Mouse (Mus musculus): ENCODE data around the gene Cltc. TPM values are rescaled to one million over a fixed set of nuclear protein-coding genes. Genes with fewer than 3 reads are reported as not detected.

The Cltc gene
- polyA plus RNA-seq, 1 experiment from 2014 or later: 118 TPM

DNA sequence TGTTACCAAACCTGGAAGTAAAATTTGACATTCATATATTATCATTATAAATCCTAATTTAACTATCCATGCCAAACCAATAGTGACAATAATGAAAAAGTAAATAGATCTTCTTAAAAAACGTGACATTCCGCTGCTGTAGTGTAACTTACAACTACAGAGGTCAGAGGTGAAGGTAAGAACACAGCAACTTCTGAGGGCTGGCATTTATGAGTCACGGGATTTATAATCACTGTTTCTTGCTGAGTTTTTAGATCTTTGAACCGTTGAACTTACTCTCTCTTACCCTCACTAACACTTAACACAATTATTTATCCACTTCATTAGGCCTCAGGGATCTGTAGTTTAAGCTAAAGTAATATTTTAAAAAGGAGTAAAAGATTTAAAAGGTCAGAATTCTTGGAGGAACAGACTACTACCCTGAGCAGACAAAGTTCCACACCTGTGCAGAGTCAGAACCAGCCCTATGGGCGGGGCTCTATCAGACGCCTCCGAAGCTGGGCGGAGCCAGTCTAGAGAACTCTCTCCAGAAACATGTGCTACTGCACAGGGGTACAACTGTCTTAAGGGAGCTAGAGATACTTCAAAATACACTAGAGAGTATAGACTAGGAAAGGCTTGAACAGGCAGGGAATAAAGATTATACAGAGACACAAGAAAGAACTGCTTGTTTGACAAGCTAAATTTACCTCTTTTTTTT, 19.9 kb downstream of the Cltc start:
- Histone ChIP-seq H3K9ac (no peak overlapping the region), H3K4me2 (no peak overlapping the region), H3K27ac (no peak overlapping the region), H3K4me3 (no peak overlapping the region), H3K27me3 (no peaks in the 10 kb centered on the region), H3K36me3 (peaks cover 10% of the 10 kb centered on the region), H3K4me1 (no peaks in the 10 kb centered on the region), H3K9me3 (no peaks in the 10 kb centered on the region)
- WGBS: 62% methylated on average over 8 of the region's 8 CpGs
- ATAC-seq (ENCODE audit: insufficient number of reproducible peaks, low FRiP score, low TSS enrichment, low read depth): no peak

DNA sequence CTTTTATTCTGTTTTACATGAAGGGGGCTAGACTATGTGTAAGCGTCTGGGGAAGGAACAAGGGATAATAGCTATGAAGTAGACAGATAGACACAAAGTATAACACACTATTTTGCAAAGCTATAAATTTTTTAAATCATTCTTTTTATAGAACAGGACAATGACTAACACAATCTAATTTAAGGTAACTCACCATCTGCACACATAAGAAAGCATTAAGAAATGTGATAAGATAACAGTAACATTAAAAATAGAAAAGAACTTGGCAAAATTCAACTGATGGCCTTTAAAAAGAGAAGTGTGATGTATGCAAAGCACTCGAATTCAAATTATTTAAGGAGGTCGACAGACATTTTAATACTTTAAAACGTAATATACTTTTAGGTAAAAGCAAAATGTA, 22.4 kb downstream of the Cltc start:
- H3K36me3 ChIP-seq: peaks cover 30% of the 10 kb centered on the region
- H3K4me2 ChIP-seq: no peak overlapping the region
- WGBS: 86% methylated on average over 4 of the region's 4 CpGs
- no peaks in the 10 kb centered on the region for H3K27me3 ChIP-seq
- no peaks in the 10 kb centered on the region for H3K9me3 ChIP-seq
- no peak overlapping the region for H3K4me3 ChIP-seq
- H3K4me1 ChIP-seq: no peaks in the 10 kb centered on the region
- no peak overlapping the region for H3K9ac ChIP-seq
- no peak overlapping the region for H3K27ac ChIP-seq
- ATAC-seq (ENCODE audit: insufficient number of reproducible peaks, low FRiP score, low TSS enrichment, low read depth): no peak

DNA sequence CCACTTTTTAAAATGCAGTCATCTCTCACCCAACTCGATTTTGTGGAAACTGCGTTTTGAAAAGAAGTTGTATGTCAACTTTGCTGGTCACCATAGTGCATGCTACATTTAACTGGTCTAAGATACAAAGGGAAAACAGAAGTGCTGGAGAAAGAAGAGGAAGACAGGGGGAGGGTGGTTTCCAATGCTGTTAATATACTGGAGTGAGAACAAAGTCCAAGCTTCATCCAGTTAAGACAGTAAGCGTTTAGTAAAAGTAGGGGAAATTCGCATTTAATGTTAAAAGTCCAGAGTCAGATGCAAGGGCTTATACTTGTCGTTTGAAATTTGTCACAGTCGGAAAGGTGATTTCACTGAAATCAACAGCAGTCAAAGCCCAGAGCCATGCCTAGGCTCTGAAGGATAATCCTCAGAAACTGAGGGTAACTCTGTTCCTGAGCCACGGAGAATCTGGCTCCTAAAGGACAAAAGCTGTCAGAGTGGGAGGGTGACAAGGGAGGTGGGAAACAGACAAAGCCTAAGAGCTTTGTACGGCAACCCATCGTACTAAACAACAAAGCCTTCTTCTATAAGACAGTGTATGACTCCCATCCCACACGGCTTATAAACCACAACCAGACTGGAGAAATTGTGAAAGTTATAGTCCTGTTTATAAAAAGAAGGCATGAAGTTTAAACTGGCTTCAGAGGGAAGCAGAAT, 23.0 kb downstream of the Cltc start:
- H3K4me2 ChIP-seq: no peak overlapping the region
- ATAC-seq (ENCODE audit: insufficient number of reproducible peaks, low FRiP score, low TSS enrichment, low read depth): no peak
- WGBS: 76% methylated on average over 10 of the region's 10 CpGs
- no peak overlapping the region for H3K9ac ChIP-seq
- no peaks in the 10 kb centered on the region for H3K27me3 ChIP-seq
- H3K36me3 ChIP-seq: peaks cover 34% of the 10 kb centered on the region
- no peak overlapping the region for H3K4me3 ChIP-seq
- no peaks in the 10 kb centered on the region for H3K4me1 ChIP-seq
- H3K27ac ChIP-seq: no peak overlapping the region
- no peaks in the 10 kb centered on the region for H3K9me3 ChIP-seq

DNA sequence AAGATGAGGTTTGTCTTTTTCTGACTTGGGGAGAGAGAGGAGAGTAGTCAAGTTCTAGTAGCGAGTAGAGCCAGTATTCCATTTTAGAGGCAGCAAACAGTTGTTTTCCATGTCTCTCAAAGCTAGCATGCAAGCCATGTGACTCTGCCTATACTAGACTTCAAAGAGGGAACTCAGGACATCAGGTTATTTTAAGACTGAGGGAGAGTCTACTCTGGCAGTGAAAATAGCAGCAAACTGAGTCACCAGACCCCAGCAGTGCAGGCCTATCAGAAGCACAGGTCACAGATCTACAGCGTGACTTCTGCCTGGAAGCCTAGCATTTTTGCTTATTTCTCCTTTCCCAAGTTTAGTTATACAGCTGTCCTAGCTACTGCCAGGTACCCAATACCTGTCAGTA, 25.9 kb downstream of the Cltc start:
- Histone ChIP-seq H3K4me1 (no peaks in the 10 kb centered on the region), H3K4me2 (no peak overlapping the region), H3K4me3 (no peak overlapping the region), H3K9ac (no peak overlapping the region), H3K27me3 (no peaks in the 10 kb centered on the region), H3K27ac (no peak overlapping the region), H3K36me3 (peaks cover 50% of the 10 kb centered on the region), H3K9me3 (no peaks in the 10 kb centered on the region)
- ATAC-seq (ENCODE audit: insufficient number of reproducible peaks, low FRiP score, low TSS enrichment, low read depth): no peak
- WGBS: 85% methylated on average over 2 of the region's 2 CpGs

DNA sequence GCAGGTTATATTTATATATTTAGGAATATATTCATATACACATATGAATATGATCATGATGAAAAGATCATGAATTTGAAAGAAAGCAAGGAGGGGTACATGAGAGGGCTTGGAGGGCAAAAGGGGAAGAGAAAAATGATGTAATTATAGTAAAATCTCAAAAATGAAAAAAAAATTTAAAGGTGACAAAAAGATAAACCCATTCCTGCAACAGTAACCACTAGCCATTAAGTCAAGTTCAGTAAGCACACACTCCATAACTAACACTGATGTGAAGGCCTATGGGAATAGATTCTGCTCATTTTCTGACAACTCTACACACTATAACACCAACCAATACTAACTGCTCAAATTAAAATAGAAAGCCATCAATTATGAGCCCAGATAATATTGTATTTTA, 31.8 kb downstream of the Cltc start:
- H3K27me3 ChIP-seq: no peaks in the 10 kb centered on the region

DNA sequence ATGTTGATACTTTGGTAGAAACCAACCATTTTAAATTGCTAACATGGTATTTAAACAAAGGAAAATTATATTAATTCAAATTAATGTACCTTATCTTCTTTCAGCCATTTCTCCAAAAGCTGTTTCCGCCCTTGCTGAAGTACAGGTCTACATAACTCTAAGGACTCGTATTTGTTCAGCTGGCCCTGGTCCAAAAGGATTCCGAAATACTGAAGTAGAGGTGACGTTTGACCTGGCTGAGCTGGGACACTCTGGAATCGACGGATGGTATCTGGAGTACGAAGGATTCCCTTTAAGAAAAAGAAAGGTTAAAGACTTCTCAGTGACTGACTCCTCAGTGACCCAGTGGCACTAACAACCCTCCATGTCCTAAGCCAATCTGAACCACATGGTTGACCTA, 32.4 kb downstream of the Cltc start:
- Histone ChIP-seq H3K27ac (no peak overlapping the region), H3K4me2 (no peak overlapping the region), H3K36me3 (peaks cover 60% of the 10 kb centered on the region), H3K9me3 (no peaks in the 10 kb centered on the region), H3K4me3 (no peak overlapping the region), H3K9ac (no peak overlapping the region), H3K27me3 (no peaks in the 10 kb centered on the region), H3K4me1 (no peaks in the 10 kb centered on the region)
- 85% methylated on average over 7 of the region's 7 CpGs for WGBS
- ATAC-seq (ENCODE audit: insufficient number of reproducible peaks, low FRiP score, low TSS enrichment, low read depth): no peak

More for the DNA sequence above, 31.8 kb downstream of the Cltc start:
- H3K9me3 ChIP-seq: no peaks in the 10 kb centered on the region
- H3K4me2 ChIP-seq: no peak overlapping the region
- H3K36me3 ChIP-seq: peaks cover 57% of the 10 kb centered on the region
- H3K4me3 ChIP-seq: no peak overlapping the region
- ATAC-seq (ENCODE audit: insufficient number of reproducible peaks, low FRiP score, low TSS enrichment, low read depth): no peak
- no peak overlapping the region for H3K27ac ChIP-seq
- H3K9ac ChIP-seq: no peak overlapping the region
- no peaks in the 10 kb centered on the region for H3K4me1 ChIP-seq

DNA sequence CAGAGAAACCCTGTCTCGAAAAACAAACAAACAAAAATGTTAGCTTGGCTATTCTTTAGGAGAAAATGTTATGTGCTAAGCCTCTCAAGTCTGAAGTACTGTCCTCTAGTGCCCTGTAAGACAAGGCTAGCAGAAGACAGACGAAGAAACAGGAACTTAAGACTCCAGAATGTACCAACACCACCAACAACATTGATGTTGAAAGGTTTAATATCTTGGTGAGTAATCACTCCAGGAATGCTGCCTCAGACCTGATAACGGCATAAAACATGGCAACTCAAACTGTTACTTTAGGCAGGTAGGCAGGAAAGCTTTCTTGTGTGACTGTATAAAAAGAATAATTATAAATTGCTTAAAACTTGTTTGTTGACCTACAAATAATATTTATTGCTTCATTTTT, 33.4 kb downstream of the Cltc start:
- no peaks in the 10 kb centered on the region for H3K27me3 ChIP-seq
- WGBS: 84% methylated on average over 3 of the region's 3 CpGs
- H3K9ac ChIP-seq: no peak overlapping the region
- H3K9me3 ChIP-seq: no peaks in the 10 kb centered on the region
- no peak overlapping the region for H3K27ac ChIP-seq
- no peak overlapping the region for H3K4me3 ChIP-seq
- ATAC-seq (ENCODE audit: insufficient number of reproducible peaks, low FRiP score, low TSS enrichment, low read depth): no peak
- no peak overlapping the region for H3K4me2 ChIP-seq
- peaks cover 62% of the 10 kb centered on the region for H3K36me3 ChIP-seq
- H3K4me1 ChIP-seq: no peaks in the 10 kb centered on the region

DNA sequence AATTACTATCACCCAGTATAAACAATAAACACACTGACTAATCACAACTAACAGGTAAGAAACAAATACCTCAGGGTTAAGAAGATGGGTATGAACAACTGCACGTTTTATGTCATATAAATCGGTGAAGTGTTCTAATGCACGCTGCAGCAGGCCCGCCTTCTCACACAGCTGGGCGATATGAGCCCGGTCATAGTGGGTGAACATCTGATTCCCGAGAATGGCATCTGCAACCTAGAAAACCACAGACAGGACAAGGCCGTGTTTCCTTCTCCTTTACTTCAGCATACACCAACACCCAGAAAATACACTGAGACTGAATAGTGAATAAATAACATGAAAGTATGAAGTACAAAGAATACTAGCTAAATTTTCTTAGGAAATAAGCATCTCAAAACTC, 38.0 kb downstream of the Cltc start:
- H3K4me1 ChIP-seq: no peaks in the 10 kb centered on the region
- no peak overlapping the region for H3K4me2 ChIP-seq
- no peaks in the 10 kb centered on the region for H3K27me3 ChIP-seq
- H3K36me3 ChIP-seq: peaks cover 67% of the 10 kb centered on the region
- no peak overlapping the region for H3K27ac ChIP-seq
- no peaks in the 10 kb centered on the region for H3K9me3 ChIP-seq
- no peak for ATAC-seq (ENCODE audit: insufficient number of reproducible peaks, low FRiP score, low TSS enrichment, low read depth)
- H3K4me3 ChIP-seq: no peak overlapping the region
- 85% methylated on average over 8 of the region's 8 CpGs for WGBS
- no peak overlapping the region for H3K9ac ChIP-seq

DNA sequence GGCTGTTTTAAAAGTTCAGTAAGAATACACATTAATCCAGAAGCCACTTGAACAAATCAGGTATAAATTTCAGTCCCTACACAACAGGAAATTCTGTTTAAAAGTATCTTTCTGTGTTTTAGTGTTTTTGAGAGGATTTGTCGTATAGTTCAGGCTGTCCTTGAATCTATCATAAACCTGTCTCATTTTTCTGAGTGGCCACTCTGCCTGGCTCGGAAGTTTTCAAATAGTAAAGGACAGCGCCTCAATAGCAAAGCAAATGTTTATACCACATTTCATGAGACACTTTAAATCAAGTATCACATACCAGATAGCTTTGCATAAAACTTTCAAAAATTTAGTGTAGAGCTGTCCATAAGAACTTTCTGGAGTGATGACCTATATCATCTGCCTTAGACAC, 39.0 kb downstream of the Cltc start:
- Histone ChIP-seq H3K4me3 (no peak overlapping the region), H3K27ac (no peak overlapping the region), H3K4me2 (no peak overlapping the region), H3K36me3 (peaks cover 66% of the 10 kb centered on the region), H3K9me3 (no peaks in the 10 kb centered on the region), H3K9ac (no peak overlapping the region), H3K4me1 (no peaks in the 10 kb centered on the region), H3K27me3 (no peaks in the 10 kb centered on the region)
- 91% methylated on average over 3 of the region's 3 CpGs for WGBS
- ATAC-seq (ENCODE audit: insufficient number of reproducible peaks, low FRiP score, low TSS enrichment, low read depth): no peak

DNA sequence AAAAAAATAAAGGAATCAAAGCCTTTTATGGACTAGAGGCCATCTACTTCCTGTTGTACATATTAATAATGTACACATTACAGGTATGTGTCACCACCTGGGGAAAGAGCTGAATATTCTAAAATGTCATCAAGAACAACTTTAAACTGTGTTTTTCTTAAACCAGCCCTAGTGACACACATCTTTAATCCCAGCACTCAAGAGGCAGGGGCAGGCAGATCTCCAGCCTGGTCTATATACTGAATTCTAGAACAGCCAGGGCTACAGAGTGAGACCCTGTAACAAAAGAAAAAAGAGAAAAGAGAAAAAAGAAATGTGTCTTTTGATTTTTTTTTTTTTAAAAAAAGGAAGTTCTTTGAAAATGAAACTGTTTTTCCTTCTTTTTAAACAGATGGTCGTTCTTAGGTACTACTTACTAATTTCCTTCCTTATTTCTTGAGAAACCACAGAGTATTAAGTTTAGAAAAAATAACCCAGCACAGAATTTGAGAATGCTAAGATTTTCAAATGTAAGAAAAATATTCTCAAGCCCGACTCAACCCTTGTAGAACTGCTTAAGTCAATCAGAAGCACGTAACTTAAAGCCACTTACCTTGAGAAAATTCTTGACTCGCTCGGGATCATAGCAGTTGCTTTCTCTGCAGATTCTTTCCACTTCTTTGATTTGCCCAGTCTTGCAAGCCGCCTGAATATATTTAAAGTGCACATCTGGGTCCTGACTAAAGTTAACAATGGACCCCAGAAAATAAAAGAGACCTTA, 39.9 kb downstream of the Cltc start:
- no peaks in the 10 kb centered on the region for H3K4me1 ChIP-seq
- no peak overlapping the region for H3K4me2 ChIP-seq
- no peak overlapping the region for H3K9ac ChIP-seq
- 83% methylated on average over 6 of the region's 6 CpGs for WGBS
- H3K4me3 ChIP-seq: no peak overlapping the region
- no peaks in the 10 kb centered on the region for H3K9me3 ChIP-seq
- H3K27ac ChIP-seq: no peak overlapping the region
- H3K27me3 ChIP-seq: no peaks in the 10 kb centered on the region
- H3K36me3 ChIP-seq: peaks cover 63% of the 10 kb centered on the region
- no peak for ATAC-seq (ENCODE audit: insufficient number of reproducible peaks, low FRiP score, low TSS enrichment, low read depth)

DNA sequence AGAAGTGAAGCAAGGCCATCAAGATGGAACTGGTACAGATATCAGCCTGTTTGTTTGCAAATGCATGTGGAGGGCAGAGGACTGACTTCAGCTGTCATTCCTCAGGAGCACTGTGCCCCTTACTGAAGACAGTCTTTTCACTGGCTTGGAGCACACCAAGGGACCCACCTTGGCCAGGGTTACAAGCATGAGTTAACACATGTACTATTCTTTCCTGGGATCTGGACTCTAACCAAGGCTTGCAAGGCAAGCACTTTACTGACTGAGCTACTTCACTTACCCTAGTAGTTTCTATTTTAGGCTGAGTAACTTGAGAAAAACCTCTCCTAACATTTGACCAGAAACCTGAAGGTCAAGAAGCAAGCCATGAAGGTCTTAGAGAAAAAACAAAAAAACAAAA, 42.8 kb downstream of the Cltc start:
- H3K27ac ChIP-seq: no peak overlapping the region
- H3K27me3 ChIP-seq: no peaks in the 10 kb centered on the region
- no peaks in the 10 kb centered on the region for H3K4me1 ChIP-seq
- peaks cover 70% of the 10 kb centered on the region for H3K36me3 ChIP-seq
- no peak overlapping the region for H3K4me3 ChIP-seq
- H3K4me2 ChIP-seq: no peak overlapping the region
- H3K9me3 ChIP-seq: no peaks in the 10 kb centered on the region
- no peak for ATAC-seq (ENCODE audit: insufficient number of reproducible peaks, low FRiP score, low TSS enrichment, low read depth)
- no peak overlapping the region for H3K9ac ChIP-seq

DNA sequence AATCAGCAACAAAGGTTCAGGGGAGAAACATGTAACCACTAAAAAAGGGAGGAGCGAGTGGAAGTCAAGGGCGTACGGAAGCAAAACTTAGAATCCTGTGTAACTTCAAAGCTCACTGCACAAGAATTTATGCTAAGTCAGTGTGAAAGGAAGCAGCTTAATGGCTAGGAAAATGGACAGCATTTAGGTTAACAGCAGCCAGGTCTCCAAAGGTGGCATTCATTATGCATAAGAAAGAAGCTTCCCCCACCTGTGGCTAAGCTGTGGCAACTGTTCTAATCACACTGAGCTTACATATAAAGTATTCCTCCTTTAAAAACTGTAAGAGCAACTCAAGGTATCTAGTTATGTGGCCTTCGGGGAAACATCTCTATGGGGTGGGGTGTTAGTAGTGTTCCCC, 56.2 kb downstream of the Cltc start:
- 90% methylated on average over 4 of the region's 4 CpGs for WGBS
- Histone ChIP-seq H3K36me3 (peaks cover 85% of the 10 kb centered on the region), H3K4me2 (no peak overlapping the region), H3K4me3 (no peak overlapping the region), H3K27ac (no peak overlapping the region), H3K27me3 (no peaks in the 10 kb centered on the region), H3K9me3 (no peaks in the 10 kb centered on the region), H3K4me1 (no peaks in the 10 kb centered on the region), H3K9ac (no peak overlapping the region)
- no peak for ATAC-seq (ENCODE audit: insufficient number of reproducible peaks, low FRiP score, low TSS enrichment, low read depth)

All from limb, embryonic 15.5 days (tissue).